Mouse (Mus musculus) central nervous system, embryonic 14 days (tissue): ENCODE results near the gene 6720489N17Rik. TPM values are rescaled to one million over a fixed set of nuclear protein-coding genes. Genes with fewer than 3 reads are reported as not detected.

ENCODE experiments used
- polyA plus RNA-seq: library from polyadenylated mRNA; depleted of rRNA; stranded (reverse); fragments of >200 nt; gene quantifications from 2 replicates; pipeline ENCODE4 v1.2.3, GENCODE M21; 2012; rRNA removed

Gene 6720489N17Rik
- polyA plus RNA-seq, result 5.1 and 5.4 TPM in 2 replicates

DNA sequence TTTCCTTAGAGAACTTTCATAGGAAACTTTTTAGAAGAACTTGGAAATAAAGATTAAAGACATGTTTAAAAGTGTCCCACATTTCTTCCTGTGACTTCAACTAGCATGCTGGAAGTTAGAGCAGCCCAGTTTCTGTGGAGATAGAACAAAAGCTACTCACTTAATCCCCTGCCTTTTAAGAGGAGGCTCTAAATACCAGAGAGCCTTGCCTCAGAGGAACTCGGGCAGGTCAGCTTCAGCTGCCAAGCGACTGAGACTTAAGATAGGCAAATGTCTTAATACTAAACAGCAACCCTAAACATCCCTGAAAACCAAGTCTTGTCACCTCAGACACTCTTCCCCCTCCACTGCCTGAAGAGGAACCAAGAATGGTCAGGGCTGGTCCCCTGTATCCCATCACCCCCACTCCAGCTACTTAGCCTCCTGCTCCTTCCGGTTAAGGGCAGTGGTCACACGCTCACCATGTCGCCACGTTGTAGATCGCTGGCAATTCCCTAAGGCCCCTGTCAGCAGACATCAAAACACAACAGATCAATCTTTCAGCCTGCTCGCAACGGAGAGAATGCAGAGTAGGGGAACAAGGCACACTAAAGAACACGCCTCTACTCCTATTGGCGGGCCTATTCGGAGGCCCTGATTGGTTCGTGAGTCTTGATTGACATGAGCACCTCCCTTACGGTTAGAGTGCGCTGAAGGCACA is at the start of gene 6720489N17Rik:
6720489N17Rik (minus strand) TSS at position 606 of the 700 bp plus-strand sequence.

DNA sequence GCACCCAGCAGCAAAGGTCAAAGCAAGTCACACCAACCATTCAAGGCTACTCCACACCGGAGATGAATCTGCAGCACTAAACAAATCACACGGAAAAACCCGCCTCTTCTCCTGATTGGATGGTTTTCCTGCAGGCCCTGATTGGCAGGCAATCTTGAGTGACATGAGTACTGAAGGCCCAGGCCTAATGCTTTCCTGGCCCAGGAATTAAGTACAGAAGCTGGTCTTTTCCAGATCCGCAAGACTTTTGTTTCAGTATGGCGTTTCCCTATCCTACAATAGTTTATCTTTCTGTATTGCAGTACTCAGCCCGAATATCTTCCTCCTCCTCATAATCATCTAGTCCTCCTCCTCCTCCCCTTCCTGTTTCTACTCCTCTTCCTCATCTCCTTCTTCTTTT is 52.9 kb downstream of the 6720489N17Rik start, which contains the start of gene Zfp934:
Zfp934 (minus strand) TSS at position 101 of the 400 bp plus-strand sequence.

DNA sequence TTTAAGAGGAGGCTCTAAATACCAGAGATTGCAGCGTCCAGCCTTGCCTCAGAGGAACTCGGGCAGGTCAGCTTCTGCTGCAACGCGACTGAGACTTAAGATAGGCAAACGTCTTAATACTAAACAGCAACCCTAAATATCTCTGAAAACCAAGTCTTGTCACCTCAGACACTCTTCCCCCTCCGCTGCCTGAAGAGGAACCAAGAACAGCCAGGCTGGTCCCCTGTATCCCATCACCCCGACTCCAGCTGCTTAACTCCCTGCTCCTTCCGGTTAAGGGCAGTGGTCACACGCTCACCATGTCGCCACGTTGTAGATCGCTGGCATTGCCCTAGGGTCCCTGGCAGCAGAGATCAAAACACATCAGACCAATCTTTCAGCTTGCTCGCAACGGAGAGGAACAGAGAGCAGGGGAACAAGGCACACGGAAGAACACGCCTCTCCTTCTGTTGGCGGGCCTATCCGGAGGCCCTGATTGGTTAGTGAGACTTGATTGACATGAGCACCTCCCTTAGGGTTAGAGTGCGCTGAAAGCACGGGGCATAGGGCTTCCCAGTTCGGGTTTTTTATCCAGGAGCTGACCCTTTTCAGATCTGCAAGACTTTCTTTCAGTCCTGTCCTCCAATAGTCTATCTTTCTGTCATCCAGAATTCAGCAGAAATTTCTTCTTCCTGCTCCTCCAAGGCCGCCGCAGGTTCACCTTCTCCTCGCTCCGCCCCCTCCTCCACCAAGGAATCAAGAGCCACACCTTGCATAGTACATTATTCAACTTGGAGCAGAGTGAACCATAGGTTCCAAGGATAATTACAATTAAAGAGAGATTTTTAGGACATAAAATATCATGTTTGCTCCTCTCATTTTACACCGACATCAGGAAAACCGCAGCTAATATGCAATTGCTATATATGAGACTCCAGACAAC is 65.5 kb downstream of the 6720489N17Rik start, which contains the start of gene Zfp935:
Zfp935 (minus strand) TSS at position 323 of the 922 bp plus-strand sequence.

Other genes with a start within 250 kb of the 6720489N17Rik start
- gene Gm3604, start 241.0 kb downstream of the 6720489N17Rik start, polyA plus RNA-seq, result 0.88 TPM in 2 replicates
- gene Gm49359, start 157.3 kb downstream of the 6720489N17Rik start, polyA plus RNA-seq, result 6.6 and 7.4 TPM in 2 replicates
- gene Zfp935, start 65.7 kb downstream of the 6720489N17Rik start, polyA plus RNA-seq, result not detected in 2 replicates
- gene Zfp934, start 53.0 kb downstream of the 6720489N17Rik start, polyA plus RNA-seq, result 9.0 and 9.8 TPM in 2 replicates
- 18.3 and 20.1 TPM in 2 replicates for gene Platr25, start 136.5 kb upstream of the 6720489N17Rik start, polyA plus RNA-seq
- 4.1 and 4.8 TPM in 2 replicates for gene Gm5141, start 161.6 kb upstream of the 6720489N17Rik start, polyA plus RNA-seq
- gene Fbp2, start 234.2 kb upstream of the 6720489N17Rik start, polyA plus RNA-seq, result 0.29 and 0.36 TPM in 2 replicates